Mouse (Mus musculus): ENCODE data around the gene Abcc10. TPM values are rescaled to one million over a fixed set of nuclear protein-coding genes. Genes with fewer than 3 reads are reported as not detected.

The Abcc10 gene
- polyA plus RNA-seq, 1 experiment from 2014 or later = 3.4 TPM

GRCm38 (mm10) chr17:46327413-46327905 lies 693 bp downstream of the Abcc10 start:
- Histone ChIP-seq H3K4me3 (ENCODE audit: low read depth, low read length) (peak overlapping the region; percentile 77), H3K36me3 (ENCODE audit: insufficient read depth, low read length) (no peaks in the 10 kb centered on the region), H3K27me3 (replicated peaks; ENCODE audit: insufficient read depth, low read length) (no peaks in the 10 kb centered on the region), H3K9ac (replicated peaks; ENCODE audit: low read depth) (peak overlapping the region; percentile 66), H3K9me3 (ENCODE audit: low read length) (no peaks in the 10 kb centered on the region), H3K4me1 (ENCODE audit: insufficient read depth, low read depth, low read length) (no peaks in the 10 kb centered on the region), H3K4me2 (replicated peaks; ENCODE audit: low read depth, low read length) (peak overlapping the region; percentile 85), H3K27ac (ENCODE audit: low read length) (peak overlapping the region; percentile 86)
- 2% methylated on average over 26 of the region's 27 CpGs for WGBS
- TF ChIP-seq CTCF (IDR thresholded peaks at IDR 0.05) = no peak
- TF ChIP-seq EP300 (IDR thresholded peaks at IDR 0.05) = no peak
- ATAC-seq (no peak), DNase-seq (ENCODE audit: low spot score) (no peak)

GRCm38 (mm10) chr17:46322046-46322823 lies 5.9 kb downstream of the Abcc10 start:
- WGBS = 74% methylated on average over 14 of the region's 14 CpGs
- Histone ChIP-seq H3K27ac (ENCODE audit: low read length) (no peak overlapping the region), H3K36me3 (ENCODE audit: insufficient read depth, low read length) (no peaks in the 10 kb centered on the region), H3K9ac (replicated peaks; ENCODE audit: low read depth) (no peak overlapping the region), H3K9me3 (ENCODE audit: low read length) (no peaks in the 10 kb centered on the region), H3K4me1 (ENCODE audit: insufficient read depth, low read depth, low read length) (no peaks in the 10 kb centered on the region), H3K4me2 (replicated peaks; ENCODE audit: low read depth, low read length) (no peak overlapping the region), H3K27me3 (replicated peaks; ENCODE audit: insufficient read depth, low read length) (no peaks in the 10 kb centered on the region), H3K4me3 (ENCODE audit: low read depth, low read length) (no peak overlapping the region)
- DNase-seq (ENCODE audit: low spot score) (no peak), ATAC-seq (no peak)
- TF ChIP-seq EP300 (IDR thresholded peaks at IDR 0.05) (no peak), CTCF (IDR thresholded peaks at IDR 0.05) (no peak)

- TF ChIP-seq CTCF (IDR thresholded peaks at IDR 0.05) (no peak), EP300 (IDR thresholded peaks at IDR 0.05) (no peak)
- DNase-seq (ENCODE audit: low spot score) (no peak), ATAC-seq (no peak)
- Histone ChIP-seq H3K4me3 (ENCODE audit: low read depth, low read length) (no peak overlapping the region), H3K9me3 (ENCODE audit: low read length) (no peaks in the 10 kb centered on the region), H3K36me3 (ENCODE audit: insufficient read depth, low read length) (no peaks in the 10 kb centered on the region), H3K9ac (replicated peaks; ENCODE audit: low read depth) (no peak overlapping the region), H3K27ac (ENCODE audit: low read length) (no peak overlapping the region), H3K4me2 (replicated peaks; ENCODE audit: low read depth, low read length) (no peak overlapping the region), H3K4me1 (ENCODE audit: insufficient read depth, low read depth, low read length) (no peaks in the 10 kb centered on the region), H3K27me3 (replicated peaks; ENCODE audit: insufficient read depth, low read length) (no peaks in the 10 kb centered on the region)
- 57% methylated on average over 6 of the region's 6 CpGs for WGBS
Observed at GRCm38 (mm10) chr17:46320492-46320891, 7.7 kb downstream of the Abcc10 start.

GRCm38 (mm10) chr17:46315813-46316212 lies 12.3 kb downstream of the Abcc10 start:
- ATAC-seq (no peak), DNase-seq (ENCODE audit: low spot score) (no peak)
- WGBS = 83% methylated on average over 10 of the region's 10 CpGs
- Histone ChIP-seq H3K9me3 (ENCODE audit: low read length) (no peaks in the 10 kb centered on the region), H3K4me1 (ENCODE audit: insufficient read depth, low read depth, low read length) (no peaks in the 10 kb centered on the region), H3K27ac (ENCODE audit: low read length) (no peak overlapping the region), H3K36me3 (ENCODE audit: insufficient read depth, low read length) (no peaks in the 10 kb centered on the region), H3K27me3 (replicated peaks; ENCODE audit: insufficient read depth, low read length) (no peaks in the 10 kb centered on the region), H3K4me2 (replicated peaks; ENCODE audit: low read depth, low read length) (no peak overlapping the region), H3K4me3 (ENCODE audit: low read depth, low read length) (no peak overlapping the region), H3K9ac (replicated peaks; ENCODE audit: low read depth) (no peak overlapping the region)
- TF ChIP-seq CTCF (IDR thresholded peaks at IDR 0.05) (no peak), EP300 (IDR thresholded peaks at IDR 0.05) (no peak)

- no peak for DNase-seq (ENCODE audit: low spot score)
- H3K36me3 ChIP-seq (ENCODE audit: insufficient read depth, low read length) = no peaks in the 10 kb centered on the region
- H3K4me2 ChIP-seq (replicated peaks; ENCODE audit: low read depth, low read length) = no peak overlapping the region
- no peak overlapping the region for H3K4me3 ChIP-seq (ENCODE audit: low read depth, low read length)
- no peaks in the 10 kb centered on the region for H3K9me3 ChIP-seq (ENCODE audit: low read length)
- no peak overlapping the region for H3K27ac ChIP-seq (ENCODE audit: low read length)
- no peaks in the 10 kb centered on the region for H3K27me3 ChIP-seq (replicated peaks; ENCODE audit: insufficient read depth, low read length)
- no peak for TF ChIP-seq CTCF (IDR thresholded peaks at IDR 0.05)
- no peak for TF ChIP-seq EP300 (IDR thresholded peaks at IDR 0.05)
- WGBS = 80% methylated on average over 9 of the region's 9 CpGs
- no peaks in the 10 kb centered on the region for H3K4me1 ChIP-seq (ENCODE audit: insufficient read depth, low read depth, low read length)
- H3K9ac ChIP-seq (replicated peaks; ENCODE audit: low read depth) = no peak overlapping the region
- no peak for ATAC-seq
Observed at GRCm38 (mm10) chr17:46313135-46313715, 14.9 kb downstream of the Abcc10 start.

- 91% methylated on average over 10 of the region's 10 CpGs for WGBS
- no peak overlapping the region for H3K27ac ChIP-seq (ENCODE audit: low read length)
- no peaks in the 10 kb centered on the region for H3K4me1 ChIP-seq (ENCODE audit: insufficient read depth, low read depth, low read length)
- no peak overlapping the region for H3K9ac ChIP-seq (replicated peaks; ENCODE audit: low read depth)
- no peaks in the 10 kb centered on the region for H3K27me3 ChIP-seq (replicated peaks; ENCODE audit: insufficient read depth, low read length)
- no peak for TF ChIP-seq CTCF (IDR thresholded peaks at IDR 0.05)
- ATAC-seq (no peak), DNase-seq (ENCODE audit: low spot score) (no peak)
- H3K4me3 ChIP-seq (ENCODE audit: low read depth, low read length) = no peak overlapping the region
- H3K9me3 ChIP-seq (ENCODE audit: low read length) = no peaks in the 10 kb centered on the region
- H3K4me2 ChIP-seq (replicated peaks; ENCODE audit: low read depth, low read length) = no peak overlapping the region
- no peaks in the 10 kb centered on the region for H3K36me3 ChIP-seq (ENCODE audit: insufficient read depth, low read length)
Observed at GRCm38 (mm10) chr17:46310515-46310914, 17.6 kb downstream of the Abcc10 start.

Measured in lung, postnatal 0 days (tissue).